Mouse (Mus musculus) olfactory bulb, adult 2 months (tissue): Measurements from ENCODE around the gene Serpina9. TPM values are rescaled to one million over a fixed set of nuclear protein-coding genes. Genes with fewer than 3 reads are reported as not detected.

Experiments used
- H3K27ac ChIP-seq: fragments of 200-500 bp; 2 replicates; pipeline ENCODE4 v1.5.1; 2012; ENCODE audit warnings: low read depth, low read length; ENCODE audit not compliant: insufficient read depth
- H3K4me1 ChIP-seq: fragments of 200-500 bp; 2 replicates; pipeline ENCODE4 v1.6.1; 2012; ENCODE audit warnings: low read length; ENCODE audit not compliant: control insufficient read depth, insufficient read depth
- H3K4me3 ChIP-seq: fragments of 200-500 bp; 2 replicates; pipeline ENCODE4 v1.5.1; 2012; ENCODE audit warnings: mild to moderate bottlenecking, low read depth, low read length, moderate library complexity; ENCODE audit not compliant: insufficient read depth
- CTCF ChIP-seq: fragments of 200-500 bp; IDR thresholded peaks from 2 replicates; pipeline ENCODE4 v1.5.1; 2012; ENCODE audit warnings: low read depth, mild to moderate bottlenecking, low read length, moderate library complexity; ENCODE audit not compliant: insufficient read depth
- POLR2A ChIP-seq: fragments of 200-500 bp; IDR thresholded peaks from 2 replicates; pipeline ENCODE4 v1.6.1; 2012; ENCODE audit warnings: mild to moderate bottlenecking, low read depth, low read length, moderate library complexity; ENCODE audit not compliant: insufficient read depth
- WGBS: fragments of 180-500 bp; shearing (Covaris S2); methylation state at CpG from one replicate; pipeline ENCODE4 v1.1.7; 2018; 5-methylcytosine and 5-hydroxymethylcytosine counted together
- polyA plus RNA-seq: library from polyadenylated mRNA; stranded (reverse); fragments of >200 nt; gene quantifications from 2 replicates; pipeline ENCODE4 v1.2.4, GENCODE M21; 2012; ENCODE audit warnings: low replicate concordance; ENCODE audit not compliant: missing spikeins, insufficient read depth, insufficient read length

Serpina9 gene
- polyA plus RNA-seq, 1 experiment = not detected

- H3K27ac ChIP-seq = no peak overlapping the region
- no peaks in the 10 kb centered on the region for H3K4me1 ChIP-seq
- 71% methylated on average over 2 of the region's 2 CpGs for WGBS
- H3K4me3 ChIP-seq = no peak overlapping the region
- TF ChIP-seq POLR2A (no peak), CTCF (no peak)
Measured at GRCm38 (mm10) chr12:103996513-103996912, 17.0 kb downstream of the Serpina9 start.

GRCm38 (mm10) chr12:103995292-103996072 lies 18.1 kb downstream of the Serpina9 start:
- WGBS = 39% methylated on average over 5 of the region's 5 CpGs
- H3K4me1 ChIP-seq = no peaks in the 10 kb centered on the region
- no peak overlapping the region for H3K4me3 ChIP-seq
- no peak overlapping the region for H3K27ac ChIP-seq
- TF ChIP-seq CTCF (peak; percentile 69), POLR2A (no peak)

DNA sequence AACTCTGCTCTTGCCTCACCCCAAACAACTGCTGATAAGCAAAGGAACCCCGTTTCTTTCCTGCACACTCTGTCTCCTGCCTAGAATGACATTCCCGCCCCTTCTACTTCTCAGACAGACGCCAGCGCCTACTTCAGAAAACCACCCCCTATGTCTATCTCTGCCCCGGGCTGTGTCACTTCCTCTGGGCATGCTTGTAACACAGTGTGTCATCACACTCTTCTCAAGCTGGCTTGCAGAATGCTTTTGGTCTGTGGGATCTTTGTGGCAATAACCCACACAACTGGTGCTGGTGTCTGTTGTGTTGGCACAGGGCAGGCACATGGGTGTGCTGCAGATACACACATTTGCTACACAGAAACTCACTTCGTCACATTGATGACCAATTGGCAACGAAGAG lies 20.6 kb downstream of the Serpina9 start:
- Histone ChIP-seq H3K27ac (no peak overlapping the region), H3K4me1 (no peaks in the 10 kb centered on the region), H3K4me3 (no peak overlapping the region)
- no peak for TF ChIP-seq POLR2A
- no peak for TF ChIP-seq CTCF
- 63% methylated on average over 7 of the region's 7 CpGs for WGBS

- H3K4me1 ChIP-seq = no peaks in the 10 kb centered on the region
- no peak within 1 kb of the TSS for H3K4me3 ChIP-seq
- 93% methylated on average over 6 of the region's 6 CpGs for WGBS
- TF ChIP-seq CTCF (no peak), POLR2A (no peak)
- no peak within 1 kb of the TSS for H3K27ac ChIP-seq
Measured at GRCm38 (mm10) chr12:103989857-103990256, 23.7 kb downstream of the Serpina9 start, which contains the start of gene Serpina11. Gene Serpina11, minus strand, starts transcription at chr12:103989957.

GRCm38 (mm10) chr12:103989514-103989767 lies 24.1 kb downstream of the Serpina9 start:
- TF ChIP-seq POLR2A (no peak), CTCF (no peak)
- no peak overlapping the region for H3K4me3 ChIP-seq
- 79% methylated on average over 2 of the region's 2 CpGs for WGBS
- H3K27ac ChIP-seq = no peak overlapping the region
- no peaks in the 10 kb centered on the region for H3K4me1 ChIP-seq

DNA sequence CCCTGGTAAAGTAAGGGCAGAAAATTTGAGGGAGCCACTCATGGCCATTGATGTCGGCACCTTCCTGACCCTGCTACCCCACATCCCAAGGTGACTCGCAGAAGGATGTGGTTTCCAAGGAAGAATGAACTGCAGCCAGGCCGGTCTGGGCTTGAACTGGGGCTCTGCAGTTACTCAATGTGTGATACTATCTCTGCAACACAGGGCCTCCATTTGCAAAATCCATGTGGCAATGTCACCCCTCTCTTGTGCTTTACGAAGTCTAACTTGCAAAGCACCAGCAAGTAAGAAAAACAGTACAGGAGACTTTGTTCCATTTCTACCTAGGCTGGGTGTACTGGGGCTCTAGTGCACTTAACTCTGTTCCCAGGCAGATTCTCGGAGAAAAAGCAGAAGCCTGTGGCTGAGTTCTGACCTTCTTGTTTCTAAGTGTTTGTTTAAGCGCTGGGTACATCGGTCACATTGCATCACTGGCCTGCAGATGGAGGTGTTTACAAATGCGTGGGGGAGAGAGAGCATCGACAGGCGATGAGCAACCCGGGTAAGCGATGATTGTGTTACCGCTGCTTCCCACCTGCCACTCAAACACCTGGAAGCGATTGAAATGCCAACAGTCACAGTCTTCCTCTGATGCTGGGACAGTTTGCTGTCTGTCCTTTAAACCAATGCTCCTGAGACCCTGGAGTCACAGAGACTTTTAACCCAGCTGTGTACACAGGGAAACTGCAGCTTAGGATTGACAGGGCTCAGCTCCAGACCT lies 24.6 kb downstream of the Serpina9 start:
- no peaks in the 10 kb centered on the region for H3K4me1 ChIP-seq
- TF ChIP-seq POLR2A (no peak), CTCF (no peak)
- H3K27ac ChIP-seq = no peak overlapping the region
- 67% methylated on average over 14 of the region's 14 CpGs for WGBS
- H3K4me3 ChIP-seq = no peak overlapping the region

- 66% methylated on average over 5 of the region's 5 CpGs for whole genome bisulfite sequencing
- no peaks in the 10 kb centered on the region for H3K4me1 ChIP-seq
- TF ChIP-seq CTCF = no peak
- TF ChIP-seq POLR2A = no peak
- H3K27ac ChIP-seq = no peak overlapping the region
- H3K4me3 ChIP-seq = no peak overlapping the region
Measured at GRCm38 (mm10) chr12:103985868-103986267, 27.7 kb downstream of the Serpina9 start.

- Histone ChIP-seq H3K27ac (no peak overlapping the region), H3K4me3 (no peak overlapping the region), H3K4me1 (no peaks in the 10 kb centered on the region)
- TF ChIP-seq CTCF = no peak
- TF ChIP-seq POLR2A = no peak
- 62% methylated on average over 4 of the region's 4 CpGs for WGBS
Measured at GRCm38 (mm10) chr12:103984935-103985334, 28.6 kb downstream of the Serpina9 start.

GRCm38 (mm10) chr12:103981646-103982360 lies 31.8 kb downstream of the Serpina9 start:
- no peaks in the 10 kb centered on the region for H3K4me1 ChIP-seq
- WGBS = 82% methylated on average over 7 of the region's 7 CpGs
- no peak overlapping the region for H3K4me3 ChIP-seq
- TF ChIP-seq POLR2A = no peak
- TF ChIP-seq CTCF = no peak
- no peak overlapping the region for H3K27ac ChIP-seq

GRCm38 (mm10) chr12:103978294-103978693 lies 35.3 kb downstream of the Serpina9 start:
- TF ChIP-seq CTCF (no peak), POLR2A (no peak)
- H3K4me3 ChIP-seq = no peak overlapping the region
- WGBS = 88% methylated on average over 10 of the region's 10 CpGs
- no peak overlapping the region for H3K27ac ChIP-seq
- no peaks in the 10 kb centered on the region for H3K4me1 ChIP-seq
